Comparison of ENCODE assay signal across 38 mouse cellular contexts in the genomic region with DNA sequence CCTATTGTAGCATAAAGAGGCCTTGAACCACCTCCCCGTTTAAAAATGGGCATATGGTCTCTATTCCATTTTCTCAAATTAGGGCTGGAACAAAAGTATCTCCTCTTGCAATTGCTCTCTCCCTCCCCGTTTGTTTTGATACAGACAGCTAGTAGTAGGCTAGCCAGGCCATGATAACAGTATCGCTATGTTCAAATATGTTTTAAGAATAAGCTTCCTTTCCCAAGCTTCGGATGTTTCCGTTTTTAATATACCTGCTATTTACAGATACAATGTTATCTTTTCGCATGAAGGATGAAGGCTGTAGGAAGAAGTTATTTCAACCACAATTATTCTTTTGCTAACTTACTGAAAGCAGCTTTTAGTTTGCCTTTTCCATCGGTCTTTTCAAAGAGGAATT. TPM values are rescaled to one million over a fixed set of nuclear protein-coding genes. Genes with fewer than 3 reads are reported as not detected.
"Had no signal": no experiment of that assay in that cellular context is flagged by ENCODE, and none has a peak within 500 bp of the region (broad histone marks: within the 10 kb centered on the region; RNA-seq: fewer than 3 reads in every experiment).

No protein-coding gene starts in this region.

- H3K4me2 ChIP-seq: embryonic facial prominence, embryonic 12.5 days; embryonic facial prominence, embryonic 13.5 days; embryonic facial prominence, embryonic 15.5 days; forebrain, embryonic 12.5 days; forebrain, embryonic 13.5 days; forebrain, embryonic 15.5 days had no signal

- H3K36me3 ChIP-seq: embryonic facial prominence, embryonic 10.5 days; embryonic facial prominence, embryonic 12.5 days; embryonic facial prominence, embryonic 13.5 days; embryonic facial prominence, embryonic 15.5 days; forebrain, embryonic 10.5 days; forebrain, embryonic 12.5 days; forebrain, embryonic 15.5 days had no signal

- DNase-seq: cerebellum, adult 9-10 months; cerebellum, adult 9-11 months; cerebellum, postnatal 10 days; cerebellum, postnatal 14 days; cerebellum, postnatal 25 days; cerebellum, postnatal 36 days; embryo, embryonic 11 days; forebrain, postnatal 0 days; gastrocnemius, adult 2 months; gastrocnemius, postnatal 10 days; gastrocnemius, postnatal 14 days; gastrocnemius, postnatal 25 days; gastrocnemius, postnatal 36 days; heart, adult 18-20 months; heart, adult 2 months had no signal

- H3K27ac ChIP-seq: embryonic facial prominence, embryonic 10.5 days; embryonic facial prominence, embryonic 12.5 days; embryonic facial prominence, embryonic 13.5 days; embryonic facial prominence, embryonic 15.5 days; forebrain, embryonic 10.5 days; forebrain, embryonic 12.5 days; forebrain, embryonic 13.5 days; forebrain, embryonic 15.5 days; gastrocnemius, adult 2 months; heart, adult 2 months had no signal

- H3K4me3 ChIP-seq: embryonic facial prominence, embryonic 10.5 days; embryonic facial prominence, embryonic 12.5 days; embryonic facial prominence, embryonic 13.5 days; embryonic facial prominence, embryonic 15.5 days; erythroblast, embryonic 14.5 days; forebrain, embryonic 10.5 days; forebrain, embryonic 12.5 days; forebrain, embryonic 13.5 days; forebrain, embryonic 15.5 days; gastrocnemius, adult 2 months; heart, adult 2 months had no signal

- ATAC-seq: forebrain, postnatal 0 days had no signal

- H3K4me1 ChIP-seq: embryonic facial prominence, embryonic 10.5 days; embryonic facial prominence, embryonic 12.5 days; embryonic facial prominence, embryonic 13.5 days; embryonic facial prominence, embryonic 15.5 days; forebrain, embryonic 10.5 days; forebrain, embryonic 12.5 days; forebrain, embryonic 13.5 days had no signal

- H3K27me3 ChIP-seq: embryonic facial prominence, embryonic 12.5 days; embryonic facial prominence, embryonic 13.5 days; embryonic facial prominence, embryonic 15.5 days; forebrain, embryonic 12.5 days; forebrain, embryonic 13.5 days; forebrain, embryonic 15.5 days had no signal

- H3K9ac ChIP-seq: embryonic facial prominence, embryonic 12.5 days; embryonic facial prominence, embryonic 13.5 days; embryonic facial prominence, embryonic 15.5 days; forebrain, embryonic 12.5 days; forebrain, embryonic 13.5 days; forebrain, embryonic 15.5 days; forebrain, postnatal 0 days had no signal

- H3K9me3 ChIP-seq: embryonic facial prominence, embryonic 10.5 days; embryonic facial prominence, embryonic 12.5 days; embryonic facial prominence, embryonic 15.5 days; forebrain, embryonic 10.5 days; forebrain, embryonic 12.5 days; forebrain, embryonic 13.5 days; forebrain, embryonic 15.5 days had no signal

RNA-seq across cellular contexts. Expression of a gene that starts 19.7 kb away (rescaled TPM):
- total RNA-seq: common myeloid progenitor, adult 5-6 weeks; forebrain, postnatal 0 days; gastrocnemius, adult 18-20 months; gastrocnemius, adult 2 months; gastrocnemius, adult 8-10 months; gastrocnemius, postnatal 10 days; gastrocnemius, postnatal 14 days; gastrocnemius, postnatal 25 days; gastrocnemius, postnatal 36 days; gastrocnemius, postnatal 4 days; granulocyte monocyte progenitor cell, adult 5-6 weeks; heart, adult 18-20 months; heart, adult 2 months; heart, adult 8-10 months had no signal
- polyA plus RNA-seq: cortical plate, adult 2 months; embryonic facial prominence, embryonic 10.5 days; embryonic facial prominence, embryonic 11.5 days; embryonic facial prominence, embryonic 12.5 days; embryonic facial prominence, embryonic 13.5 days; embryonic facial prominence, embryonic 14.5 days; embryonic facial prominence, embryonic 15.5 days; erythroblast, embryonic 14.5 days; forebrain, embryonic 10.5 days; forebrain, embryonic 11.5 days; forebrain, embryonic 12.5 days; forebrain, embryonic 13.5 days; forebrain, embryonic 14.5 days; forebrain, embryonic 15.5 days; forebrain, embryonic 16.5 days; forebrain, postnatal 0 days; frontal cortex, adult 2 months; gonadal fat pad, adult 2 months; heart, adult 2 months had no signal
